Mouse (Mus musculus) E14TG2a.4 (cell line): ENCODE results near the gene Spc24.
"Not testable (repeated sequence)": the region's sequence is repeated elsewhere in the genome, so short reads cannot be mapped to it uniquely, and the experiment has no call there.

Experiments
- CTCF ChIP-seq: conservative IDR thresholded peaks from 2 replicates; pipeline ENCODE4 v1.5.1; 2014; ENCODE audit warnings: low read length
- NANOG ChIP-seq: IDR thresholded peaks from 2 replicates; pipeline ENCODE4 v1.6.1; 2014; ENCODE audit warnings: borderline replicate concordance, low read length, mixed read lengths
- POU5F1 ChIP-seq: IDR thresholded peaks from 2 replicates; pipeline ENCODE4 v1.6.1; 2014; ENCODE audit warnings: low read length, borderline replicate concordance

DNA sequence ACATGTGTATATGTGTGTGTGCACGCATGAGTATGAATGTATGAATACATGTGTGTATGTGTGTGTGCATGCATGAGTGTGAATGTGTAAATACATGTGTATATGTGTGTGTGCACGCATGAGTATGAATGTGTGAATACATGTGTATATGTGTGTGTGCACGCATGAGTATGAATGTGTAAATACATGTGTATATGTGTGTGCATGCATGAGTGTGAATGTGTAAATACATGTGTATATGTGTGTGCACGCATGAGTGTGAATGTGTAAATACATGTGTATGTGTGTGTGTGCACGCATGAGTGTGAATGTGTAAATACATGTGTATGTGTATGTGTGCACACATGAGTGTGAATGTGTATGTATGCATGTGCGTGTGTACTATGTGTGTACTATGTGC is 33.4 kb upstream of the Spc24 start:
- TF ChIP-seq CTCF, POU5F1, NANOG: not testable (repeated sequence)
